Comparison of ENCODE assay signal across 14 mouse cellular contexts in the genomic region with DNA sequence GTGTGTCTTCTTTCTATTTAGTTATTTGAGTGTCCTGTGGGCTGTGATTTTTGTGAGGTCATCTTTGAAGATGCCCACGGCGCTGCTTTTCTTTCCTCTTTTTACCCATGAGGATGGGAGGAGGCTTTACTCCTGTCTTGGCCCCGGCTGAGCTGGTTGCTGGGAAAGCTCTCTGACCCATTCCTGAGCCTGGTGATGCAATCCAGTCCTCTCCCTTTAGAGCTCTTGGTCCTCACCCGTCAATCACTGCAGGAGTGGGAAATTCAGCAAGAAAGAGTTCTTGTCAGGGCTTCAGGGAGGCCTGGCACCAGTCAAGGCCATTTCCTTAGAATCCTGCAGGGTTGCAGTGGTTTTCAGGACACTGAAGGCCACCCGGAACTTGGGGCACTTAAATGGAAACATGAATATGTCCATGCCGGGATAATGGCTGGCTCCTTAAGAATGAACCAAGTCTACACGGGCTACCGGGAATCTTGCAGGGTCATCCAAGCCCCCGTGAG.
"Had no signal": no experiment of that assay in that cellular context is flagged by ENCODE, and none has a peak within 500 bp of the region (broad histone marks: within the 10 kb centered on the region; RNA-seq: fewer than 3 reads in every experiment).

No protein-coding gene starts in this region.

- H3K36me3 ChIP-seq: liver, embryonic 15.5 days; midbrain, embryonic 15.5 days; neural tube, embryonic 12.5 days had no signal

- DNase-seq: kidney, postnatal 10 days; kidney, postnatal 4 days; left cerebral cortex, postnatal 4 days; lung, adult 2 months; lung, postnatal 36 days; retina, postnatal 1 day; right cerebral cortex, postnatal 4 days; spleen, adult 18-20 months; thymus, adult 18-20 months; thymus, postnatal 14 days had no signal

- H3K27me3 ChIP-seq: liver, embryonic 15.5 days; midbrain, embryonic 15.5 days; neural tube, embryonic 12.5 days had no signal

- H3K4me3 ChIP-seq: layer of hippocampus, adult 2 months; liver, embryonic 15.5 days; midbrain, embryonic 15.5 days; neural tube, embryonic 12.5 days had no signal

- H3K27ac ChIP-seq: layer of hippocampus, adult 2 months; liver, embryonic 15.5 days; midbrain, embryonic 15.5 days; neural tube, embryonic 12.5 days had no signal

- H3K9me3 ChIP-seq: liver, embryonic 15.5 days; midbrain, embryonic 15.5 days; neural tube, embryonic 12.5 days had no signal

- H3K4me1 ChIP-seq: liver, embryonic 15.5 days had no signal
